Mouse (Mus musculus) heart, adult 8-10 months (tissue): ENCODE results near the gene Mlkl. TPM values are rescaled to one million over a fixed set of nuclear protein-coding genes. Genes with fewer than 3 reads are reported as not detected.

Source experiments
- DNase-seq: peaks from one replicate; pipeline ENCODE4 v3.0.0; 2022; ENCODE audit warnings: low spot score
- total RNA-seq, 4 experiments: library from RNA; stranded (reverse); gene quantifications; 2 replicates each; pipeline ENCODE4 v1.2.4; 2022

Mlkl gene
- 1 to 10 TPM; 1.8 to 3.0 (median 2.6) TPM for total RNA-seq

- peak; percentile 61 for DNase-seq
These were observed at the start of gene Mlkl for GRCm38 (mm10) chr8:111337890-111338347. TSS of gene Mlkl (minus strand) at chr8:111338177.

DNA sequence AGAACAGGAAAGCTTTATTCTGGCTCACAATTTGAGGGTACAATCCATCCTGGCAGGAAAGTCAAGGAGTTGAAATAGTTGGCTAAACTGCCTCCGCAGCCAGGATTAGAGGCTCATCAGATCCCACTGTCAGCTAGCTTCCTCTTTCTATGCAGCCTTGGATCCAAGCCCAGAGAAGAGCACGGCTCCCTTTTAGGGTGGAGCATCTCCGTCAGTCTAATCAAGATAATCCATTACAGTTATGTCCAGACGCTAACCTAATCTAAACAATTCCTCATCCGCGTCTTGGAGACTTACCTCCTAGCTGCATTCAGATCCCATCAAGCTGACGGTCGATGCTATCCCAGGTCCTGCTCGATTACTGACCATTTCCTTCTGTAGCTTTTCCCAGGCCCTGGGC, 47.9 kb upstream of the Mlkl start:
- no peak for DNase-seq

GRCm38 (mm10) chr8:111384628-111385027, 46.7 kb upstream of the Mlkl start:
- DNase-seq, result no peak

- no peak for DNase-seq
These were observed 37.2 kb upstream of the Mlkl start for GRCm38 (mm10) chr8:111375192-111375591.

DNA sequence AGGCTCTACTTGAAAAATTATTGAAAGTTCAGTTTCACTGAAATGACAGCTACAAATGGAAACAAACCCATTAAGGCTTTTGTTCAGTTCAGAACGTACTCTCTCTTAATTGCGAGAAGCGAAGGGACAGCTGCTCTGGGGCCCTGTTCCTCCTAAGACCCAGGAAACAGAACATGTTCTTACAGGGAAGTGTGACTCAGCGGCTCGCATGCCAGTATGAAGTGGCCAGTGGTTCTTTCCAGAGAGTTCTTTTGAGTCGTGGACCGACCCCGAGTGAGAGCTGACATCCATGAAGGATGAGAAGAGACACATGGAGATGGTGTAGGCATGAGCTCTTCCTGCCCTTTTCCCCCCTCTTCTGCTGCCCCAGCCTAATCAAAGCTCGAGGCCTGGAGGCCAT, 31.7 kb upstream of the Mlkl start:
- no peak for DNase-seq

DNA sequence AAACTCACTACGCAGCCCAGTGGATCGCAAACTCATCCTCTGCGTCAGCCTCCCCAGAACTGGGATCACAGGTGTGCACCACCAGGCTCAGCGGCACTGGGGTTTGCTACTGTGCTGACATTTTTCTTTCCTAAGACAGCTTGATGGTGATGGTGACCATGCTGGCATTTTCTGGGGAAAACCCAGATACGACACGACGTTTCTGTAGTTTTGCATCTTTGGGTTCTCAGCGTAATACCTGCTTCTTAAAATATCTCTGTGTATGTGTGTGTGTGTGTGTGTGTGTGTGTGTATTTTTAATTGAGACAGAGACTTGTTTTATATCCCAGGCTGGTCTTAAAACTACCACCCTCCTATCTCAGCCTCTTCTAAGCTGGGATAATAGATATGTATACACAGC, 29.4 kb upstream of the Mlkl start:
- DNase-seq, result no peak

GRCm38 (mm10) chr8:111366610-111367234, 28.7 kb upstream of the Mlkl start:
- peak; percentile 31 for DNase-seq

DNA sequence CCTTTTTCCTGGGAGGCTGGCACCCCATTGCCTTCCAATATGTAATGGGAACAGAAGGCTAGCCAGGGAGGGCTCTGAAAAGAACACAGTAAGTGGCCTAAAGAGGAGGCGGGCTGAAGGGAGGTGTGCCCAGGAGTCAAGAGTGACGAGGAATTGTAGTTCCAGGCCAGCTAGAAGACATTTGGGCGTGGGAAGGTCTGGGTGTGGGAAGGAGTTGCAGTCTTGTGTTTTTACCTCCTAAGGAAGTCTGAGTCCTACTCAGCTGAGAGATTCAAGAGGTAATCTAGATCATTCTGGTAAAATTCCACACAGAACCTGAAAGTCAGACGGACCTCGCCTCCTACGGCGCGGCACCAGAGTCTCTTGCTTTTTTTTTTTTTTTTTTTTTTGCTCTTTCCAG, 25.5 kb upstream of the Mlkl start:
- no peak for DNase-seq

GRCm38 (mm10) chr8:111360579-111361209, 22.7 kb upstream of the Mlkl start:
- no peak for DNase-seq

DNA sequence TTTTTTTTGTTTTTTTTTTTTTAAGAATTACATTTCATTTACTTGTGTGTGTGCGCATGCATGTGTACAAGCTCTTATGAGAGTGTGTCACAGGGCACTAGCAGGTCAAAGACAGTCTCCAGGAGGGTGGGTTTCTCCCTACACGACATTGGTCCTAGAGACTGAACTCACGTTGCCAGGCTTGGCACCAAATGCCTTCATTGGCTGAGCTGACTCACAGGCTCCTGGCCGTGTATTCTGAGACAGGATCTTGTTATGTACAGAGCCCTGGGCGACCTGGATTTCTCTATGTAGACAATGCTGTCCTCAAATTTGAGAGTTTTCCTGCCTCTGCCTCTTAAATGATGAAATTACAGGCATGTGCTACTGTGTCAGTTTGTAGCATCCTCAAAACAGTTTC, 22.0 kb upstream of the Mlkl start:
- no peak for DNase-seq

DNA sequence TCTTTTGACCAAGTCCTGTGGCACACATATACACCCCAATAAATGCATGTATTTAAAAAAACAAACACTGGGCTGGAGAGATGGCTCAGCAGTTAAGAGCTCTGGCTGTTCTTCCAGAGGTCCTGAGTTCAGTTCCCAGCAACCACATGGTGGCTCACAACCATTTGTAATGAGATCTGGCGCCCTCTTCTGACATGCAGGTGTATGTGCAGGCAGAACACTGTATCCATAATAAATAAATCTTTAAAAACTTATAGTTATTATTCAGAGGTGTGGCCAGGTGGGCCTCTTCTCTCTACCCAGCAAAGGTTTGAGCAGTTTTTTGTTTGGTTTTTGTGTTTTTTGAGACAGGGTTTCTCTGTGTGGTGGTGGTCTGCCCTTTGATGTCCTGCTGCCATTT, 20.9 kb upstream of the Mlkl start:
- no peak for DNase-seq

GRCm38 (mm10) chr8:111357433-111357832, 19.5 kb upstream of the Mlkl start:
- no peak for DNase-seq

DNA sequence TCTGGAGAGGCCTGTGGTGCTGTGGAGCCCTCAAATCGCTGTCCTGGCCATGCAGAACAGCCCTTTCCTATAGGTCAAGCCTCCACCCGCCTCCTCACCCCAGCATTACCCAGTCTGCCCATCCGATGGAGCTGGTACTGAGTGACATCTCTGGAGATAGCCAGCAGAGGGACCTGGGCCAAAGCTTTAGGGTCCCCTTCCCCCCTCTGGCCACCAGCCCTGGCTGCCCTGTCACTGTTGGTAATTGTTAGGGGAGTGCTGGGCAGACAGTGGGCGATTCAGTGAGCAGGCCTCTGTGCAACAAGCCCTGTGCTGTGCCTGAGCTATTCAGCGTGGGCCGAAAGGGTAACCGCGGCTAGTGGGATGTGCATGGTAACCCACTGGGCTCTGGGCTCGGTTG, 15.5 kb upstream of the Mlkl start:
- DNase-seq, result no peak

GRCm38 (mm10) chr8:111352289-111352688, 14.3 kb upstream of the Mlkl start:
- no peak for DNase-seq

- DNase-seq, result no peak
These were observed 12.6 kb upstream of the Mlkl start for GRCm38 (mm10) chr8:111350577-111350976.

DNA sequence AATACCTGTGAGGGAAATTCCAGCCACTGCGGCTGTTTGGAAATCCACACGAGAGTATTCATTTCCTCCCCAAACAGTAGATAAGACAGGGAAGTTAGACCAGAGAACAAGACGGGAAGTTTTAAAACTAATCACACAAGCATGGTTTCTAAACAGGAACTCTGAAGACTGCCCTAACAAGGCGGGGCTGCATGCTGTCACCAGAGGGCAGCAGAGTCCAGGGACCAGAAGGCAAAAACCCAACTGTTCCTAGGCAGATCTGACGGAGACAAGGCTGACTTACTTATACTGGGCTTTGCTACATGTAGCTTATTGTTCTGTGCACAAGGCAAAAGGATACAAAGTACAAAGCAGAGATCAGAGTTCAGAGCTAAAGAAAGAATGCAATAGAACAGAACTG, 5.2 kb upstream of the Mlkl start:
- DNase-seq, result peak; percentile 80

DNA sequence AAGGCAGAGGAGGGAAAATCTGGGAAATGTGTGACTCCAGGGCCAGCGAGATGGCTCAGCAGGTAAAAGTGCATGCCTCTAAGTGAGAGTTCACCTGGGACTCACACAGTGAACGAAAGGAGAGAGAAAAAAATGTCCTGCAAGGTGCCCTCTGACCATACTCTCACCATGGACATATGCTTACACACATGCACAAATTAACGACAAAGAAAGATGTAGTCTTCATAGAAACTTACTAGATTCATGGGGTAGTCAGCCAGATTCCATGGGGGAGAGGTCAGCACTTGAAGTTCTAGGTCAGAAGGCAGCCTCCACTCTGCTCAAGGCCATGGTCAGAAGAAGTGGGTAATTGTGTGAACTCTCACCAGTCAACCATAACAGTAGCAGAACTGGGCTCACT, 2.2 kb upstream of the Mlkl start:
- no peak for DNase-seq

DNA sequence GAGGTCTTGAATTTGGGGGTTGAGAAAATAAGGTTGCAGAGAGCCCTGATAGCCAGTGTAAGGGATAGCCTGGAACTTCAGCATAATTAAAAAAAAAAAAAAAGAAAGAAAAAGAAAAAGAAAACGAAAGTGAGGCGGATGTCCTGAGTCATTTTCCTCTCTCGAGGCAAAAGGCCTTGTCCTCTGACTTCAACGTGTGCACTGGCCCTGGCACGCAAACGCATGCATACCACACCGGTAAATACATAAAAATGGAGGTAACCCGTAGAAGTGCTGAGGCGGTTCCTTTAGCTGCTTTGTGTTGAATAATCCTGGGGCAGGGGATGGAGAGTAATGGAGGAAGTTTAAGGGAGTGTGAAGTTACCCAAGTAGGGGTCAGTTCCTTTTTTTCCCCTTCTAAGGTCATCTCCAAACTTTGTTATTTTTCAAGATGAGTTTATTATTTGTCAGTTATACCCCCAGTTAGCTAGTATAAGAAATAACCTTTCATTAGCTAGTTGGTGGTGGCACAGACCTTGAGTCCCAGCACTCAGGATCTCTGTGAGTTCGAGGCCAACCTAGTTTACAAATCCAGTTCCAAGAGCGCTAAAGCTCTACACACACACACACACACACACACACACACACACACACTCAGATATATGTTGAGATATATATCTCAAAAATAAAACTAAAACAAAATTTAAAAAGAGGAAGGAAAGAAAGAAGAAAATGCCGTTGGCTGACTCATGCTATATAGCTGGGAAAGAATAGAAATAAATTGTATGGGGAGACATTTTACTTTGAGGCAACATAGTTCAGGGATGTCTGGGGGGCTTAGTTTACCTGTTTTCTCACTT, 612 bp upstream of the Mlkl start:
- DNase-seq, result no peak

- peak; percentile 47 for DNase-seq
These were observed 577 bp downstream of the Mlkl start for GRCm38 (mm10) chr8:111337311-111337889.

GRCm38 (mm10) chr8:111336692-111337091, 1.3 kb downstream of the Mlkl start:
- no peak for DNase-seq

DNA sequence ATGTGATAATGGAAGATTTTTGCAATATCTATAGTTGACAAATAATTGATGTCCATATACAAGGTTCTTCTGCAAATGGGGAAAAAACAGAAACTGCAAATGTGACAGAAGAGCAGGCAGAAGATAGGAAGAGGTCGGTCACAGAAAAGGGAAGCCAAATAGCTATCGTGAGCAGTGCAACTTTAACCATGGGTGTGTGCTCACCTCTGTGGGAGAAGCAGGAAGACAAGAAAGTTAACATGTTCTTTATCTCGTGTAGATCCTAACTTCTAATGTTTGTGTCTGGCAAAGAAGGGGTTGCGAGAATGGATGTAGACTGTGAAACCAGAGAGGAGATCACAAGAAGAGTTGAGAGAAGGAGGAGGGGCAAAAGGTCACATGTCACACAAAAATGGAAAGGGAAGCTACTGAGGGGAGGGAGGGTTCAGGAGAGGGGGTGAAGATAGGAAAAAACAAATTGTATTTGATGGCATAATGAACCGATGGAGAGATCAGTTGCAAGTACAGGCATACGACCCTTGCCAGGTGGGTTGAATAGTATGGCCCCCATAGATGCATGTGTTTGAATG, 12.7 kb downstream of the Mlkl start:
- no peak for DNase-seq

DNA sequence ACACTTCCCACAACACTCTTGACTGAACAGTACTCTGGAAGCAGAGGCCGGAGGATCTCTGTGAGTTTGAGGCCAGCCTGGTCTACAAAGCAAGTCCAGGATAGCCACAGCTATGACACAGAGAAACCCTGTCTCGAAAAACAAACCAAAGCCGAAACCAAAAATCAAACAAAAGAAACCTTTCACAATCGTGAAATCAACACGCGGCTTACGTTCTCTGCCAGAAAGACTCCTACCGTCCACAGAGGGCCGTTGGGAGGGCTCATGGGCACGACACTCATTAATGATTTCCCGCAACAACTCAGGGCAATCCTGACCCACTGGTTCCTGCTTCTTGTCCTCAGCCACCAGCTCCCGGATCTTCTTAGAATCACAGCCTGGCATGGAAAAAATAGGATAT, 23.2 kb downstream of the Mlkl start:
- DNase-seq, result no peak
